Mouse (Mus musculus): ENCODE measurements at regions not wholly inside any gene's neighbourhood (a gene's known extent, or its start where the extent isn't known, plus 50 kb on each side); places are given as distances from the start of the nearest gene placed in this dataset.
A peak's percentile ranks its signal among the peaks of the same experiment; 100 is the strongest.

DNA sequence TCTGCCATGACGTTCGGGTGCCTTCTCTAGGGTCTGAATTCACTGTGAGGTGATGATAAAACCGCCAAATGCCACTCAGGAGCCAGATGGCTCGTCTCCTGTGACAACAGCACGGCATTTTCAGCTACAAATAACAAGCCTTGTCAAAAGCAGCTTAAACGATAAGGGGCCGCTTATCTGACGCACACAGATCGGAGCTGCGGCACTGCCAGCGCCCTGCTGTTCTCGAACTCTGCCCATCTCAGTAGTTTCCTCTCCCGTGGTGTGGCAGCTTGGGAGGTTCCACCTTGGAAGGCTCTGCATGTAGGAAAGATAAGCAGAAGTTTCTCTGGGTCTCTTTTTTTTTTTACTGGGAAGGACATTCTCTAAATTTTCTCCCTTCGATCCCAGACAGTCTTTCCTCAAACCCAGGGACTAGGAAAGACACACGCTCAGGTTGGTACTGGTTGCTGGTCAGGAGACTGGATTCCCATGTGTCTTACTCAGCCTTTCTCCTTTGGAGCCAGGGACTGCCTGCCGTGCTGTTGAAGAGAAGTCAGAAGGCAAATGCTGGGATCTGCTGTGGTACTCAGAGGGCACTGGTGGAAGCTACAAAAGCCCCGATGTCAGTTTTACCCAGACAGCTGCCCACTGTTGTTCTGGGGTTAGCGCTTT lies 110.1 kb downstream of the Sec23ip start:
- TF ChIP-seq CTCF (IDR thresholded peaks at IDR 0.05; ENCODE audit: low read depth) (no peak), EP300 (IDR thresholded peaks at IDR 0.05; ENCODE audit: low read depth) (peak; percentile 79)

Measured in liver, postnatal 0 days (tissue).